Mouse (Mus musculus) limb, embryonic 13.5 days (tissue): ENCODE measurements around the gene Tas2r134. TPM values are rescaled to one million over a fixed set of nuclear protein-coding genes. Genes with fewer than 3 reads are reported as not detected.

Experiments used
- ATAC-seq: fragments of 200-750 bp; cut with Nextera tagmentation; 2 replicates; pipeline ENCODE4 v1.8.0; 2017; ENCODE audit warnings: low read depth, moderate number of reproducible peaks, moderate TSS enrichment; ENCODE audit not compliant: low FRiP score
- H3K27ac ChIP-seq: fragments of 300-500 bp; sonication (generic); 2 replicates; pipeline ENCODE4 v1.5.1; 2015; ENCODE audit warnings: inconsistent platforms, mild to moderate bottlenecking, moderate library complexity
- H3K27me3 ChIP-seq: fragments of 300-500 bp; sonication (generic); 2 replicates; pipeline ENCODE4 v1.6.1; 2015; ENCODE audit warnings: mild to moderate bottlenecking, inconsistent platforms
- H3K36me3 ChIP-seq: fragments of 300-500 bp; sonication (generic); 2 replicates; pipeline ENCODE4 v1.6.1; 2015; ENCODE audit warnings: inconsistent platforms, mild to moderate bottlenecking, moderate library complexity
- H3K4me1 ChIP-seq: fragments of 300-500 bp; sonication (generic); 2 replicates; pipeline ENCODE4 v1.6.1; 2015; ENCODE audit warnings: inconsistent platforms
- H3K4me2 ChIP-seq: fragments of 300-500 bp; sonication (generic); replicated peaks from 2 replicates; pipeline ENCODE4 v1.6.1; 2015; ENCODE audit warnings: inconsistent platforms, mild to moderate bottlenecking, moderate library complexity
- H3K4me3 ChIP-seq: fragments of 300-500 bp; sonication (generic); 2 replicates; pipeline ENCODE4 v1.5.1; 2015; ENCODE audit warnings: moderate library complexity, mild to moderate bottlenecking, inconsistent platforms
- H3K9ac ChIP-seq: fragments of 300-500 bp; sonication (generic); 2 replicates; pipeline ENCODE4 v1.6.1; 2015; ENCODE audit warnings: mild to moderate bottlenecking, inconsistent platforms
- H3K9me3 ChIP-seq: fragments of 300-500 bp; sonication (generic); 2 replicates; pipeline ENCODE4 v1.6.1; 2016; ENCODE audit warnings: inconsistent platforms
- WGBS: fragments of 180-500 bp; shearing (Covaris S2); methylation state at CpG from one replicate; pipeline ENCODE4 v1.1.7; 2015; 5-methylcytosine and 5-hydroxymethylcytosine counted together
- polyA plus RNA-seq: library from polyadenylated mRNA; unstranded; fragments of >200 nt; fragmentation: Nextera tagmentation; extraction: Ambion mirVana; gene quantifications from 2 replicates; pipeline ENCODE4 v1.2.1, GENCODE M21; 2015

Gene Tas2r134
- polyA plus RNA-seq: not detected in 2 replicates

- no peaks in the 10 kb centered on the region for H3K27me3 ChIP-seq
- H3K36me3 ChIP-seq: no peaks in the 10 kb centered on the region
- no peaks in the 10 kb centered on the region for H3K9me3 ChIP-seq
- no peak within 1 kb of the TSS for H3K4me2 ChIP-seq
- WGBS: 82% methylated on average over 4 of the region's 4 CpGs
- no peak within 1 kb of the TSS for H3K9ac ChIP-seq
- H3K4me1 ChIP-seq: no peaks in the 10 kb centered on the region
- no peak for ATAC-seq
- H3K4me3 ChIP-seq: no peak within 1 kb of the TSS
- H3K27ac ChIP-seq: no peak within 1 kb of the TSS
Observed at GRCm38 (mm10) chr2:51627211-51627610, at the start of gene Tas2r134. Gene Tas2r134 (plus strand): TSS chr2:51627511.

DNA sequence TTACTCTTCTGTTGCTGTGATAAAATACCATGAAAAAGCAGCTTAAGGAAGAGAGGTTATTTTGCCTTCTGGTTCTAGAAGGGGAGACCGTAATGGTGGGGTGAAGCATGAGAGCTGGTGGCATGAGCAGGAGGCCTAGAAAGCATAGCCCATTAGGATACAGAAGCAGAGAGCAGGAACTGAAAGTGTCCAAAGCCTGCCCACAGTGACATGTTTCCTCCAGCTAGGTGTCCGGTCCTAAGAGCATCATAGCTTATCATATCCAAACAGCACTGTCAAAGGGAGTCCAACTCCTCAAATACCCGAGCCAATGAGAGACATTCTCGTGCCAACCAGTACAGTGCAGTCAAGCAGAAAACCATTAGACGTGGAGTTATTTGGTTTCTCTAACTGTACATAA is 47.5 kb upstream of the Tas2r134 start:
- ATAC-seq: no peak

GRCm38 (mm10) chr2:51584050-51585046 is 43.0 kb upstream of the Tas2r134 start:
- Histone ChIP-seq H3K27ac (no peak overlapping the region), H3K4me3 (no peak overlapping the region), H3K9me3 (no peaks in the 10 kb centered on the region), H3K36me3 (no peaks in the 10 kb centered on the region), H3K27me3 (no peaks in the 10 kb centered on the region), H3K4me2 (no peak overlapping the region), H3K4me1 (0 out of 2 replicates have a peak, but pooled peaks cover 9% of the 10 kb centered on the region), H3K9ac (no peak overlapping the region)
- 82% methylated on average over 9 of the region's 9 CpGs for WGBS
- no peak for ATAC-seq

More for the DNA sequence above, 47.5 kb upstream of the Tas2r134 start:
- no peaks in the 10 kb centered on the region for H3K36me3 ChIP-seq
- no peak overlapping the region for H3K4me3 ChIP-seq
- no peaks in the 10 kb centered on the region for H3K9me3 ChIP-seq
- H3K27me3 ChIP-seq: no peaks in the 10 kb centered on the region
- 0 out of 2 replicates have a peak, but pooled peaks cover 9% of the 10 kb centered on the region for H3K4me1 ChIP-seq
- no peak overlapping the region for H3K27ac ChIP-seq
- no peak overlapping the region for H3K4me2 ChIP-seq
- no peak overlapping the region for H3K9ac ChIP-seq
- WGBS: 89% methylated on average over 5 of the region's 5 CpGs

DNA sequence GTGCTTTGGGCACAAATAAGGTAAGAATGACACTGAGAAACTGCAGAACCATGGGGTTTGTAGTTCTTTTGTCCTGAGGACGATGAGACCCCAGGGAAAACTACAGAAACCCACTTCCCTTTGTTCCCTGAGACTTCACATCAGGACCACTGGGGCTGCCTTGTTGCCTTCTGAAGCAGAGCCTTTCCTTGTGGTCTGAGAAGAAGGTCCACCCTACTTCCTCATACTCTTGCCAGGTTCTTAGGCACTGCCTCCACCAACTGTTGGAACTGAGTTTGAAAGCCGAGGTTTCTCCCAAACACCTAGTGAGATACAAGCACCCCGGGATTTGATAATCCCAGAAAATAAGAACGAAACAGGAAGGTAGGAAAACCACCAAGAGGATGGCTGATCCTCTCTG is 39.0 kb upstream of the Tas2r134 start:
- Histone ChIP-seq H3K27me3 (no peaks in the 10 kb centered on the region), H3K27ac (no peak overlapping the region), H3K4me1 (0 out of 2 replicates have a peak, but pooled peaks cover 11% of the 10 kb centered on the region), H3K36me3 (no peaks in the 10 kb centered on the region), H3K4me3 (no peak overlapping the region), H3K9me3 (no peaks in the 10 kb centered on the region), H3K4me2 (no peak overlapping the region), H3K9ac (no peak overlapping the region)
- WGBS: 84% methylated on average over 4 of the region's 4 CpGs
- no peak for ATAC-seq

DNA sequence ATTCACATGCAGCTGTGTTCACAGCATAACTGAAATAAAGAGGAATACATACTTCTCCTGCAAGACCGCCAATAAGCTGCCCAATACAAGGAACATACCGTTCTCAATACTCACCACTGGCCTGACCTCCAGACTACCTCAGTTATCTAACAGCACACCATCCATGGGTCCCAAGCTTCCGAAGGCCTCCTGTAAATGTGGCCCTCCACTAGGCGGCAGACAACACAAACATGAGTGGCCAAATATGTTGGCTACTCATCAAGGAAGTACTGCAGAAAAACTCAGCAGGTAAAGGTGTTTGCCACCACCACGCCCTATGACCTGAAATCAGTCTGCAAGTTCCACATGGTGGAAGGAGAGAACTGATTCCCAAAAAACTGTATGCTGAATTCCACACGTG is 38.4 kb upstream of the Tas2r134 start:
- no peak overlapping the region for H3K27ac ChIP-seq
- no peak overlapping the region for H3K4me3 ChIP-seq
- no peaks in the 10 kb centered on the region for H3K36me3 ChIP-seq
- 0 out of 2 replicates have a peak, but pooled peaks cover 7% of the 10 kb centered on the region for H3K4me1 ChIP-seq
- no peak overlapping the region for H3K9ac ChIP-seq
- no peak for ATAC-seq
- no peaks in the 10 kb centered on the region for H3K27me3 ChIP-seq
- H3K9me3 ChIP-seq: no peaks in the 10 kb centered on the region
- WGBS: 79% methylated on average over 6 of the region's 6 CpGs
- no peak overlapping the region for H3K4me2 ChIP-seq

GRCm38 (mm10) chr2:51589627-51590026 is 37.7 kb upstream of the Tas2r134 start:
- no peak for ATAC-seq
- WGBS: 46% methylated on average over 1 of the region's 1 CpGs
- H3K4me3 ChIP-seq: no peak overlapping the region
- H3K9ac ChIP-seq: no peak overlapping the region
- H3K36me3 ChIP-seq: no peaks in the 10 kb centered on the region
- H3K27me3 ChIP-seq: no peaks in the 10 kb centered on the region
- 0 out of 2 replicates have a peak, but pooled peaks cover 3% of the 10 kb centered on the region for H3K4me1 ChIP-seq
- H3K27ac ChIP-seq: no peak overlapping the region
- H3K4me2 ChIP-seq: no peak overlapping the region
- H3K9me3 ChIP-seq: no peaks in the 10 kb centered on the region

DNA sequence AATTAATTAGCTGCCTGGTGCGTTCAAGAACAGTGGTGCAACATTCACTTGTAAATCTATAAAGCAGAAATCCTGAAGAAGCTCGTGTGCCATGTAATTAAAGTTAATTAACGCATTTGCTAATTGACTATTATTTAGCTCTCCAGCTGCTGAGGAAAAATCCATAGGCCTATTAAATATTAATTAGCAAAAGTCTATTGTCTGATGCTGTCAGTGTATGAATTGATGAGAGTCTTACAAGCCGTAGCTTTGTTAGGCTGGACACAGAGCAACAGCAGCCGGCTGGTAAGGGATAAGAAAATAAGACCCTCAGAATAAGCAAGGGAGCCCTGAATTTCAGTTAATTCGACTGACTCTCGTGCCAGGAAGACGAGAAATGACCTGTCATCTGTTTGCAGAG is 37.0 kb upstream of the Tas2r134 start:
- no peak overlapping the region for H3K4me3 ChIP-seq
- no peaks in the 10 kb centered on the region for H3K27me3 ChIP-seq
- H3K4me1 ChIP-seq: 0 out of 2 replicates have a peak, but pooled peaks cover 3% of the 10 kb centered on the region
- no peak overlapping the region for H3K9ac ChIP-seq
- no peak overlapping the region for H3K4me2 ChIP-seq
- no peaks in the 10 kb centered on the region for H3K36me3 ChIP-seq
- WGBS: 54% methylated on average over 8 of the region's 8 CpGs
- no peak for ATAC-seq
- no peak overlapping the region for H3K27ac ChIP-seq
- no peaks in the 10 kb centered on the region for H3K9me3 ChIP-seq

GRCm38 (mm10) chr2:51592157-51592556 is 35.2 kb upstream of the Tas2r134 start:
- Histone ChIP-seq H3K9ac (no peak overlapping the region), H3K36me3 (no peaks in the 10 kb centered on the region), H3K27ac (no peak overlapping the region), H3K4me2 (no peak overlapping the region), H3K27me3 (no peaks in the 10 kb centered on the region), H3K4me3 (no peak overlapping the region), H3K4me1 (0 out of 2 replicates have a peak, but pooled peaks cover 3% of the 10 kb centered on the region), H3K9me3 (no peaks in the 10 kb centered on the region)
- no peak for ATAC-seq

- no peaks in the 10 kb centered on the region for H3K9me3 ChIP-seq
- H3K27me3 ChIP-seq: no peaks in the 10 kb centered on the region
- H3K36me3 ChIP-seq: no peaks in the 10 kb centered on the region
- no peak for ATAC-seq
- peaks cover 5% of the 10 kb centered on the region; the same call in 1 of the 2 replicates for H3K4me1 ChIP-seq
- H3K4me3 ChIP-seq: no peak overlapping the region
- 64% methylated on average over 19 of the region's 19 CpGs for WGBS
- no peak overlapping the region for H3K9ac ChIP-seq
- peak overlapping the region; percentile 22; the same call in 1 of the 2 replicates for H3K4me2 ChIP-seq
- no peak overlapping the region for H3K27ac ChIP-seq
Observed at GRCm38 (mm10) chr2:51599473-51600201, 27.7 kb upstream of the Tas2r134 start.

- H3K36me3 ChIP-seq: no peaks in the 10 kb centered on the region
- H3K9me3 ChIP-seq: no peaks in the 10 kb centered on the region
- no peak for ATAC-seq
- WGBS: 46% methylated on average over 3 of the region's 3 CpGs
- no peak overlapping the region for H3K27ac ChIP-seq
- no peaks in the 10 kb centered on the region for H3K27me3 ChIP-seq
- H3K4me2 ChIP-seq: no peak overlapping the region
- no peak overlapping the region for H3K4me3 ChIP-seq
- no peak overlapping the region for H3K9ac ChIP-seq
- peaks cover 5% of the 10 kb centered on the region; the same call in 1 of the 2 replicates for H3K4me1 ChIP-seq
Observed at GRCm38 (mm10) chr2:51600202-51600487, 27.2 kb upstream of the Tas2r134 start.

DNA sequence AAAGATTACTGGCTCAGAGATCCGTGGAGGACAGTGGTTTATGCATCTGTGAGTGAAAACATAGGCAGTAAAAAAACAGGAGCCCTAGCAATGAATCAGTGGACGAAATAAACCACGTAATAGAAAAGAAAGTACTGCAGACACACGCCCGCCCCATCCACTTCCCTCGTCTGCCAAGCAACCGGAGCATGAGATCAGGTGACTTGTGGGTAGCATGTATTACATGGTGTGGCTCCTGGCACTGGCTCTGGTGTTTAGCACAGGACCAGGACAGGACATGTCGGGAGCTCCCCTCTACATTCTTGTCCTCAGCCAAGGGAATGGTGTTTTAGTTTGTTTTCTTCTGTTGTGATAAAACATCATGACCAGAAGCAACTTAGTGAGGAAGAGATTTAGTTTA is 26.4 kb upstream of the Tas2r134 start:
- H3K4me1 ChIP-seq: peaks cover 5% of the 10 kb centered on the region; the same call in 1 of the 2 replicates
- ATAC-seq: no peak
- no peak overlapping the region for H3K4me3 ChIP-seq
- no peaks in the 10 kb centered on the region for H3K36me3 ChIP-seq
- H3K27ac ChIP-seq: no peak overlapping the region
- no peak overlapping the region for H3K4me2 ChIP-seq
- H3K27me3 ChIP-seq: no peaks in the 10 kb centered on the region
- H3K9me3 ChIP-seq: no peaks in the 10 kb centered on the region
- 67% methylated on average over 8 of the region's 8 CpGs for WGBS
- H3K9ac ChIP-seq: no peak overlapping the region

GRCm38 (mm10) chr2:51610305-51610704 is 17.0 kb upstream of the Tas2r134 start:
- ATAC-seq: no peak
- Histone ChIP-seq H3K9ac (no peak overlapping the region), H3K4me2 (0 out of 2 replicates have a peak overlapping the region, but pooled peaks have one; percentile 3), H3K27ac (no peak overlapping the region), H3K4me1 (peaks cover 6% of the 10 kb centered on the region; the same call in 1 of the 2 replicates), H3K27me3 (no peaks in the 10 kb centered on the region), H3K4me3 (no peak overlapping the region), H3K36me3 (no peaks in the 10 kb centered on the region), H3K9me3 (no peaks in the 10 kb centered on the region)
- WGBS: 53% methylated on average over 10 of the region's 10 CpGs
